Mouse (Mus musculus) lung, adult 2 months (tissue): ENCODE measurements around the gene Mast1. TPM values are rescaled to one million over a fixed set of nuclear protein-coding genes. Genes with fewer than 3 reads are reported as not detected.
A peak's percentile ranks its signal among the peaks of the same experiment; 100 is the strongest.

Experiments
- DNase-seq: peaks from one replicate; pipeline ENCODE4 v3.0.0; 2022
- H3K4me1 ChIP-seq: fragments of 200-500 bp; 2 replicates; pipeline ENCODE4 v1.6.1; 2011; ENCODE audit warnings: low read length; ENCODE audit not compliant: control insufficient read depth, insufficient read depth
- H3K4me3 ChIP-seq: fragments of 200-500 bp; replicated peaks from 2 replicates; pipeline ENCODE3; 2011; ENCODE audit warnings: low read depth, mild to moderate bottlenecking, control low read depth, low read length; ENCODE audit errors: extremely low read depth
- CTCF ChIP-seq: fragments of 200-500 bp; IDR thresholded peaks from 2 replicates; pipeline ENCODE4 v1.5.1; 2011; ENCODE audit warnings: mild to moderate bottlenecking, low read length, control low read depth; ENCODE audit not compliant: insufficient read depth
- POLR2A ChIP-seq: fragments of 200-500 bp; IDR thresholded peaks from 2 replicates; pipeline ENCODE4 v1.6.1; 2011; ENCODE audit warnings: low read depth, mild to moderate bottlenecking, control low read depth, low read length, borderline replicate concordance; ENCODE audit errors: extremely low read depth
- WGBS: fragments of 180-500 bp; shearing (Covaris S2); methylation state at CpG from one replicate; pipeline ENCODE4 v1.1.7; 2018; 5-methylcytosine and 5-hydroxymethylcytosine counted together
- polyA plus RNA-seq: library from polyadenylated mRNA; depleted of rRNA; stranded (reverse); fragments of >200 nt; gene quantifications from 2 replicates; pipeline ENCODE4 v1.2.3, GENCODE M21; 2012

Mast1 gene
- polyA plus RNA-seq, 1 experiment = 0.41 TPM

- H3K4me3 ChIP-seq = no peak overlapping the region
- WGBS = 11% methylated on average over 3 of the region's 3 CpGs
- H3K4me1 ChIP-seq = peaks cover 9% of the 10 kb centered on the region
- DNase-seq = no peak
- TF ChIP-seq CTCF (no peak), POLR2A (no peak)
These were observed 29.4 kb upstream of the Mast1 start for GRCm38 (mm10) chr8:84966603-84967002.

GRCm38 (mm10) chr8:84965731-84966291 lies 28.7 kb upstream of the Mast1 start:
- TF ChIP-seq POLR2A (peak; percentile 61; the same call in 1 of the 2 replicates), CTCF (no peak)
- WGBS = under 1% methylated on average over 41 of the region's 41 CpGs
- peak overlapping the region; percentile 65 for H3K4me3 ChIP-seq
- peaks cover 9% of the 10 kb centered on the region for H3K4me1 ChIP-seq
- DNase-seq = peak; percentile 88

GRCm38 (mm10) chr8:84963952-84964351 lies 26.8 kb upstream of the Mast1 start:
- no peak for TF ChIP-seq POLR2A
- no peak for TF ChIP-seq CTCF
- H3K4me3 ChIP-seq = no peak overlapping the region
- peaks cover 6% of the 10 kb centered on the region for H3K4me1 ChIP-seq
- WGBS = 80% methylated on average over 4 of the region's 4 CpGs
- DNase-seq = no peak

GRCm38 (mm10) chr8:84959811-84960210 lies 22.7 kb upstream of the Mast1 start:
- 81% methylated on average over 7 of the region's 7 CpGs for WGBS
- no peak for DNase-seq

GRCm38 (mm10) chr8:84956768-84957167 lies 19.6 kb upstream of the Mast1 start:
- DNase-seq = peak; percentile 66
- 50% methylated on average over 2 of the region's 2 CpGs for WGBS
- peaks cover 3% of the 10 kb centered on the region; the same call in 1 of the 2 replicates for H3K4me1 ChIP-seq
- H3K4me3 ChIP-seq = no peak overlapping the region
- TF ChIP-seq POLR2A = no peak
- TF ChIP-seq CTCF = peak; percentile 63

More at GRCm38 (mm10) chr8:84959811-84960210, 22.7 kb upstream of the Mast1 start:
- TF ChIP-seq POLR2A (no peak), CTCF (no peak)
- H3K4me1 ChIP-seq = no peaks in the 10 kb centered on the region
- no peak overlapping the region for H3K4me3 ChIP-seq

GRCm38 (mm10) chr8:84952612-84953255 lies 15.6 kb upstream of the Mast1 start:
- DNase-seq = peak; percentile 68
- TF ChIP-seq POLR2A (no peak), CTCF (no peak)
- Histone ChIP-seq H3K4me3 (no peak overlapping the region), H3K4me1 (peaks cover 3% of the 10 kb centered on the region; the same call in 1 of the 2 replicates)
- 5% methylated on average over 18 of the region's 18 CpGs for WGBS

- WGBS = 24% methylated on average over 12 of the region's 12 CpGs
- no peak for DNase-seq
- H3K4me1 ChIP-seq = peaks cover 3% of the 10 kb centered on the region
- TF ChIP-seq POLR2A (no peak), CTCF (no peak)
- H3K4me3 ChIP-seq = no peak overlapping the region
These were observed 12.6 kb upstream of the Mast1 start for GRCm38 (mm10) chr8:84949753-84950152.

GRCm38 (mm10) chr8:84947241-84947545 lies 10.0 kb upstream of the Mast1 start:
- Histone ChIP-seq H3K4me1 (no peaks in the 10 kb centered on the region; the same call in 1 of the 2 replicates), H3K4me3 (no peak overlapping the region)
- whole genome bisulfite sequencing = 11% methylated on average over 9 of the region's 9 CpGs
- peak; percentile 49 for DNase-seq
- TF ChIP-seq CTCF (no peak), POLR2A (no peak)

- TF ChIP-seq POLR2A = no peak
- no peak for TF ChIP-seq CTCF
- DNase-seq = no peak
- no peaks in the 10 kb centered on the region; the same call in 1 of the 2 replicates for H3K4me1 ChIP-seq
- WGBS = 10% methylated on average over 17 of the region's 17 CpGs
- no peak within 1 kb of the TSS for H3K4me3 ChIP-seq
These were observed 9.5 kb upstream of the Mast1 start, which contains the start of gene Rtbdn for GRCm38 (mm10) chr8:84946528-84947240. TSS of gene Rtbdn (plus strand) at chr8:84946991.
